Comparison of ENCODE assay signal across 8 mouse cellular contexts in the genomic region with DNA sequence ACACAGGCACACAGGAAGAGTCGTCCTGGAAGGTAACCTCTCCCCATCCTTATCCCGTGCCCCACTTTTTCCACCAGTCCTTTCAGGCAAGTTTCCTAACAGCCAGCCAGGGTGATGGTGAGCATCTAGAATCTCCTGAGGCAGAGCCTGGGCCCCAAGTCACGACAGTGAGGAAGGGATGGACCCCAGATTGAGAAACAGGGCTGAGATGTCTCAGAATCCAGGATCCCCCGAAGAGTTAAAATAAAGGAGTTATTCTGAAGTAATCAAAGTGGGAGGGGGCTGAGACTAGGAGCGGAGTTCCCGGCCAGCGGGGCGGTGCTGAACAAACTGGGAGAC. TPM values are rescaled to one million over a fixed set of nuclear protein-coding genes. Genes with fewer than 3 reads are reported as not detected.
DNase-seq lines count a peak whose midpoint lies in the region; ATAC-seq and TF ChIP-seq lines count a peak whose summit lies in the region.

No protein-coding gene starts in this region.

- peak overlapping the region; percentile 61 for H3K4me2 ChIP-seq in embryonic facial prominence, embryonic 13.5 days
- H3K4me2 ChIP-seq in intestine, embryonic 16.5 days (ENCODE audit: low read depth, low read length), result peak overlapping the region; percentile 85
- H3K4me2 ChIP-seq in neural tube, embryonic 12.5 days (replicated peaks), result peak overlapping the region; percentile 58

- peak overlapping the region; percentile 72 for H3K9ac ChIP-seq in embryonic facial prominence, embryonic 13.5 days
- H3K9ac ChIP-seq in intestine, embryonic 16.5 days (ENCODE audit: low read depth, low read length), result peak overlapping the region; percentile 78
- H3K9ac ChIP-seq in neural tube, embryonic 12.5 days, result peak overlapping the region; percentile 44

- H3K9me3 ChIP-seq in embryonic facial prominence, embryonic 13.5 days, result no peaks in the 10 kb centered on the region
- no peaks in the 10 kb centered on the region for H3K9me3 ChIP-seq in intestine, embryonic 16.5 days (ENCODE audit: control insufficient read depth, low read length)
- no peaks in the 10 kb centered on the region for H3K9me3 ChIP-seq in neural tube, embryonic 12.5 days

- no peaks in the 10 kb centered on the region for H3K27me3 ChIP-seq in embryonic facial prominence, embryonic 13.5 days
- no peaks in the 10 kb centered on the region for H3K27me3 ChIP-seq in intestine, embryonic 16.5 days (replicated peaks; ENCODE audit: control insufficient read depth, insufficient read depth, low read length)
- H3K27me3 ChIP-seq in neural tube, embryonic 12.5 days (replicated peaks), result no peaks in the 10 kb centered on the region

- no peaks in the 10 kb centered on the region for H3K36me3 ChIP-seq in embryonic facial prominence, embryonic 13.5 days
- no peaks in the 10 kb centered on the region for H3K36me3 ChIP-seq in intestine, embryonic 16.5 days (ENCODE audit: control insufficient read depth, insufficient read depth, low read length)
- H3K36me3 ChIP-seq in neural tube, embryonic 12.5 days, result no peaks in the 10 kb centered on the region

- peak overlapping the region; percentile 87 for H3K27ac ChIP-seq in left cerebral cortex, adult 2 months
- H3K27ac ChIP-seq in embryonic facial prominence, embryonic 13.5 days, result peak overlapping the region; percentile 88
- peak overlapping the region; percentile 78 for H3K27ac ChIP-seq in intestine, embryonic 16.5 days (ENCODE audit: low read length)
- H3K27ac ChIP-seq in neural tube, embryonic 12.5 days, result no peak overlapping the region

- peak; percentile 16; the same call in 1 of the 2 replicates for ATAC-seq in embryonic facial prominence, embryonic 13.5 days (ENCODE audit: insufficient number of reproducible peaks, insufficient read depth, low FRiP score, low TSS enrichment, low read depth)
- no peak; the same call in 1 of the 2 replicates for ATAC-seq in intestine, embryonic 16.5 days
- no peak for ATAC-seq in neural tube, embryonic 12.5 days (ENCODE audit: low FRiP score, low read depth)

- peaks cover 19% of the 10 kb centered on the region for H3K4me1 ChIP-seq in embryonic facial prominence, embryonic 13.5 days
- 0 out of 2 replicates have a peak, but pooled peaks cover 6% of the 10 kb centered on the region for H3K4me1 ChIP-seq in intestine, embryonic 16.5 days (ENCODE audit: control insufficient read depth, insufficient read depth, low read length)
- peaks cover 8% of the 10 kb centered on the region; the same call in 1 of the 2 replicates for H3K4me1 ChIP-seq in neural tube, embryonic 12.5 days

- WGBS in embryonic facial prominence, embryonic 13.5 days, result under 1% methylated on average over 8 of the region's 8 CpGs
- WGBS in intestine, embryonic 16.5 days, result 0% methylated on average over 8 of the region's 8 CpGs
- under 1% methylated on average over 8 of the region's 8 CpGs for WGBS in neural tube, embryonic 12.5 days

- intact Hi-C loops in left cerebral cortex, adult 2 months (cut with DNase I), result loop anchor here (5.0 to 10.0 kb wide), 2 partner anchors 132 to 290 kb away; no protein-coding TSS in a partner anchor

- TF ChIP-seq CTCF in left cerebral cortex, adult 2 months (IDR thresholded peaks at IDR 0.05), result no peak

- no peak for DNase-seq in left cerebral cortex, adult 2 months (ENCODE audit: extremely low spot score in 1 of 2, low spot score in 2 of 2)
- DNase-seq in left cerebral cortex, adult 8-10 months (ENCODE audit: low spot score in 2 of 2), result no peak
- no peak for DNase-seq in Muller cell, postnatal 12 days (ENCODE audit: inconsistent ontology term)
- DNase-seq in thymus, postnatal 14 days, result no peak
- DNase-seq in adrenal gland, postnatal 14 days, result no peak

- peak overlapping the region; percentile 50 for H3K4me3 ChIP-seq in left cerebral cortex, adult 2 months
- peak overlapping the region; percentile 88 for H3K4me3 ChIP-seq in embryonic facial prominence, embryonic 13.5 days
- H3K4me3 ChIP-seq in intestine, embryonic 16.5 days (ENCODE audit: low read length), result peak overlapping the region; percentile 76
- peak overlapping the region; percentile 68 for H3K4me3 ChIP-seq in neural tube, embryonic 12.5 days

RNA-seq across cellular contexts. Expression of a gene that starts 0.7 kb away (rescaled TPM):
- 10 to 100 TPM; 23.5 to 26.4 TPM for total RNA-seq in left cerebral cortex, adult 2 months (2021)
- total RNA-seq in left cerebral cortex, adult 8-10 months (2022), result 10 to 100 TPM; 26.1 to 28.0 (median 27.1) TPM
- polyA plus RNA-seq in embryonic facial prominence, embryonic 13.5 days (2015; fragmentation: Nextera tagmentation; extraction: Ambion mirVana), result 93.7 and 94.0 TPM in 2 replicates
- polyA plus RNA-seq in intestine, embryonic 16.5 days (2015; fragmentation: Nextera tagmentation; extraction: Ambion mirVana), result 116 and 118 TPM in 2 replicates
- polyA plus RNA-seq in neural tube, embryonic 12.5 days (2016; fragmentation: Nextera tagmentation; extraction: Ambion mirVana), result 70.4 and 73.8 TPM in 2 replicates
- 56.0 and 60.1 TPM in 2 replicates for total RNA-seq in adrenal gland, postnatal 14 days (2021)
